In genomic region chr11:108885276-108885896, GRCm38 (mm10) we compare ENCODE assay signal across 20 mouse cellular contexts. TPM values are rescaled to one million over a fixed set of nuclear protein-coding genes. Genes with fewer than 3 reads are reported as not detected.
DNase-seq lines count a peak whose midpoint lies in the region; ATAC-seq lines count a peak whose summit lies in the region.
"Had no signal": no experiment of that assay in that cellular context is flagged by ENCODE, and none has a peak within 500 bp of the region (broad histone marks: within the 10 kb centered on the region; RNA-seq: fewer than 3 reads in every experiment).

No protein-coding gene starts in this region.

- no peaks in the 10 kb centered on the region for H3K27me3 ChIP-seq in forebrain, embryonic 14.5 days (replicated peaks; ENCODE audit: control insufficient read depth, insufficient read depth, low read length)
- no peaks in the 10 kb centered on the region for H3K27me3 ChIP-seq in forebrain, embryonic 15.5 days
- no peaks in the 10 kb centered on the region for H3K27me3 ChIP-seq in heart, embryonic 11.5 days (ENCODE audit: control insufficient read depth, insufficient read depth, low read length)
- H3K27me3 ChIP-seq: intestine, embryonic 15.5 days; limb, embryonic 12.5 days had no signal

- no peaks in the 10 kb centered on the region for H3K36me3 ChIP-seq in forebrain, embryonic 14.5 days (ENCODE audit: control insufficient read depth, insufficient read depth, low read length)
- no peaks in the 10 kb centered on the region for H3K36me3 ChIP-seq in forebrain, embryonic 15.5 days
- H3K36me3 ChIP-seq in heart, embryonic 11.5 days (ENCODE audit: control insufficient read depth, insufficient read depth, low read length): no peaks in the 10 kb centered on the region
- H3K36me3 ChIP-seq: heart, embryonic 13.5 days; intestine, embryonic 15.5 days; limb, embryonic 12.5 days had no signal

- WGBS in forebrain, embryonic 14.5 days: 17% methylated on average over 19 of the region's 19 CpGs
- 16% methylated on average over 19 of the region's 19 CpGs for WGBS in forebrain, embryonic 15.5 days
- whole genome bisulfite sequencing in heart, embryonic 11.5 days (ENCODE audit: insufficient replicate concordance): 62% methylated on average over 19 of the region's 19 CpGs

- 0 out of 2 replicates have a peak, but pooled peaks have one; percentile 32 for ATAC-seq in forebrain, embryonic 14.5 days
- no peak for ATAC-seq in forebrain, embryonic 15.5 days (replicated peaks)
- ATAC-seq in CD4-positive, CD25-positive, alpha-beta regulatory T cell, adult 4 months: no peak
- no peak for ATAC-seq in heart, embryonic 11.5 days (replicated peaks; ENCODE audit: insufficient number of reproducible peaks, low FRiP score, low TSS enrichment)
- ATAC-seq: intestine, embryonic 15.5 days; lung, postnatal 0 days had no signal

- H3K4me2 ChIP-seq in forebrain, embryonic 14.5 days (ENCODE audit: low read length): no peak overlapping the region
- no peak overlapping the region for H3K4me2 ChIP-seq in forebrain, embryonic 15.5 days (replicated peaks)
- H3K4me2 ChIP-seq in heart, embryonic 11.5 days: no peak overlapping the region
- H3K4me2 ChIP-seq: heart, embryonic 13.5 days; intestine, embryonic 15.5 days; limb, embryonic 12.5 days had no signal

- H3K4me1 ChIP-seq in forebrain, embryonic 14.5 days (ENCODE audit: control insufficient read depth, insufficient read depth, low read length): peaks cover 3% of the 10 kb centered on the region; the same call in 1 of the 2 replicates
- H3K4me1 ChIP-seq in forebrain, embryonic 15.5 days: peaks cover 3% of the 10 kb centered on the region; the same call in 1 of the 2 replicates
- H3K4me1 ChIP-seq in heart, embryonic 11.5 days (ENCODE audit: control insufficient read depth, insufficient read depth, low read length): no peaks in the 10 kb centered on the region

- H3K27ac ChIP-seq in forebrain, embryonic 14.5 days (ENCODE audit: low read depth, low read length): no peak overlapping the region
- H3K27ac ChIP-seq in forebrain, embryonic 15.5 days (replicated peaks): no peak overlapping the region
- no peak overlapping the region for H3K27ac ChIP-seq in heart, embryonic 11.5 days (ENCODE audit: low read depth, low read length)
- H3K27ac ChIP-seq: heart, embryonic 13.5 days; intestine, embryonic 15.5 days; kidney, postnatal 0 days; left cerebral cortex, adult 2 months; limb, embryonic 12.5 days; liver, embryonic 14.5 days had no signal

- H3K9me3 ChIP-seq in forebrain, embryonic 14.5 days (replicated peaks; ENCODE audit: control insufficient read depth, low read length): no peaks in the 10 kb centered on the region
- no peaks in the 10 kb centered on the region for H3K9me3 ChIP-seq in forebrain, embryonic 15.5 days
- H3K9me3 ChIP-seq in heart, embryonic 11.5 days (replicated peaks; ENCODE audit: control insufficient read depth, low read length): no peaks in the 10 kb centered on the region
- H3K9me3 ChIP-seq: heart, embryonic 13.5 days; intestine, embryonic 15.5 days; limb, embryonic 12.5 days had no signal

- peak; percentile 33 for DNase-seq in forebrain, embryonic 14.5 days (ENCODE audit: low spot score)
- DNase-seq in 3134 (ENCODE audit: extremely low read depth, insufficient read length, low spot score): peak; percentile 16
- DNase-seq in embryo, embryonic 10 days (ENCODE audit: low spot score): peak; percentile 52
- peak; percentile 40 for DNase-seq in mesoderm, embryonic 11.5 days (ENCODE audit: low read depth, low spot score)
- DNase-seq in adrenal gland, adult (ENCODE audit: inconsistent age in 2 of 2, low spot score in 1 of 2): no peak
- DNase-seq: B cell, adult 2 months; heart, postnatal 36 days; spleen, adult 18-20 months had no signal

- no peak overlapping the region for H3K4me3 ChIP-seq in forebrain, embryonic 14.5 days (ENCODE audit: low read depth, low read length)
- no peak overlapping the region for H3K4me3 ChIP-seq in forebrain, embryonic 15.5 days
- no peak overlapping the region for H3K4me3 ChIP-seq in heart, embryonic 11.5 days (ENCODE audit: low read depth, low read length)
- H3K4me3 ChIP-seq: erythroblast, embryonic 14.5 days; heart, embryonic 13.5 days; intestine, embryonic 15.5 days; left cerebral cortex, adult 2 months; limb, embryonic 12.5 days; myocyte had no signal

- no peak overlapping the region for H3K9ac ChIP-seq in forebrain, embryonic 14.5 days (ENCODE audit: low read length)
- H3K9ac ChIP-seq in forebrain, embryonic 15.5 days (replicated peaks): no peak overlapping the region
- no peak overlapping the region for H3K9ac ChIP-seq in heart, embryonic 11.5 days (ENCODE audit: low read depth, low read length)
- H3K9ac ChIP-seq: heart, embryonic 13.5 days; intestine, embryonic 15.5 days; limb, embryonic 12.5 days; liver, embryonic 14.5 days had no signal

RNA-seq across cellular contexts. Expression of gene Axin2, which starts 34.8 kb away (rescaled TPM):
- 7.8 and 9.4 TPM in 2 replicates for polyA plus RNA-seq in forebrain, embryonic 14.5 days (2014; fragmentation: Nextera tagmentation; extraction: Ambion mirVana)
- polyA plus RNA-seq in forebrain, embryonic 15.5 days (2015; fragmentation: Nextera tagmentation; extraction: Ambion mirVana): 6.6 and 6.7 TPM in 2 replicates
- 10 to 100 TPM in 1 of 2 experiments, 1 to 10 TPM in 1; 4.4 to 10.5 TPM for polyA plus RNA-seq in CD4-positive, CD25-positive, alpha-beta regulatory T cell, adult 4 months (2017; shearing (Covaris generic))
- polyA plus RNA-seq in heart, embryonic 11.5 days (2014; fragmentation: Nextera tagmentation; extraction: Ambion mirVana): 2.9 and 3.0 TPM in 2 replicates

Comparison
In these comparisons a context has a peak if more than half of its experiments do, and no peak if none do; other contexts are left out.
1. DNase-seq: peak in forebrain, embryonic 14.5 days (single experiment), 3134 (single experiment), embryo, embryonic 10 days (single experiment) and mesoderm, embryonic 11.5 days (single experiment); none in adrenal gland, adult (0 of 2).